Mouse (Mus musculus): ENCODE data around the gene Zbtb6. TPM values are rescaled to one million over a fixed set of nuclear protein-coding genes. Genes with fewer than 3 reads are reported as not detected.

Gene Zbtb6
- polyA plus RNA-seq, 1 experiment: 2.2 TPM

DNA sequence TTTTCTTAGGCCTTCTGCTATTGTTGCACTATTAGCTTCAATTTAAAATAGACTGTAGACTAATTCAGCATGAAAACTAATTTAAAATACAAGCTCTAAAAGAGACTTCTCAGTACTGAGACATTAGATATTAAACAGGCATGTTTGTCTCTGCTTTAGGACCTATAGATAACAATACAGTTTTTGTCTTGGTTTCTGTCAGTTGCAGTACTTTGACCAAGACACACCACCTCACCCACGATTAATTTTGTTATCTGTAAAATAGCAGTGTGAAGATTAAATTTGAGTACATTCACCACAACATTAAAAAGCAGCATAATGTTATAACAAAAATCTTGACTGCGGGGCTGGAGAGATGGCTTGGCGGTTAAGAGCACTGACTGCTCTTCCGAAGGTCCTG is 23.3 kb upstream of the Zbtb6 start:
- no peak for TF ChIP-seq POLR2A (IDR thresholded peaks at IDR 0.05; ENCODE audit: control insufficient read depth, low read depth, low read length)
- TF ChIP-seq CTCF (IDR thresholded peaks at IDR 0.05; ENCODE audit: control insufficient read depth, insufficient read depth, insufficient replicate concordance, low read depth, low read length): no peak
- H3K27ac ChIP-seq (ENCODE audit: control insufficient read depth, insufficient read depth, low read depth, low read length): no peak overlapping the region
- H3K4me1 ChIP-seq (ENCODE audit: control insufficient read depth, insufficient read depth, low read length): no peaks in the 10 kb centered on the region
- no peaks in the 10 kb centered on the region for H3K36me3 ChIP-seq (ENCODE audit: control insufficient read depth, insufficient read depth, low read length)
- no peak overlapping the region for H3K4me3 ChIP-seq (ENCODE audit: control insufficient read depth, low read depth, low read length)
- no peaks in the 10 kb centered on the region for H3K27me3 ChIP-seq (ENCODE audit: control insufficient read depth, insufficient read depth, low read length)

DNA sequence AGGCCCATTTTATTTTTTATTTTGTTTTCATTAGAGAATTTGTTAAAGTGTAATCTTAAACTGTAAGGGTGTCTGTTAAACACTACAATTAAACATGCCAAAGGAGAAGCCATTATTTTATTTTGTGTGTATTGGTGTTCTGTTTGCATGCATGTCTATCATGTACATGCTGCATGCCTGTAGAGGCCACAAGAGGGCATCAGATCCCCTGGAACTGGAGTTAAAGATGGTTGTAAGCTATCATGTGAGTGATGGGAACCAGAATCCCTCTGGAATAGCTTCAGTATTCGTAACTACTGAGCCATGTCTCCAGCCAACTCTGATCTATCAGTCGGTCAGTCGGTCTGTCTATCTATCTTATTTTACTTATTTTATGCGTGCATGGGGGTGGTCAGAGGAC is 17.7 kb upstream of the Zbtb6 start:
- TF ChIP-seq POLR2A (IDR thresholded peaks at IDR 0.05; ENCODE audit: control insufficient read depth, low read depth, low read length): no peak
- TF ChIP-seq CTCF (IDR thresholded peaks at IDR 0.05; ENCODE audit: control insufficient read depth, insufficient read depth, insufficient replicate concordance, low read depth, low read length): no peak
- Histone ChIP-seq H3K4me3 (ENCODE audit: control insufficient read depth, low read depth, low read length) (no peak overlapping the region), H3K4me1 (ENCODE audit: control insufficient read depth, insufficient read depth, low read length) (no peaks in the 10 kb centered on the region), H3K27ac (ENCODE audit: control insufficient read depth, insufficient read depth, low read depth, low read length) (no peak overlapping the region), H3K36me3 (ENCODE audit: control insufficient read depth, insufficient read depth, low read length) (no peaks in the 10 kb centered on the region), H3K27me3 (ENCODE audit: control insufficient read depth, insufficient read depth, low read length) (no peaks in the 10 kb centered on the region)

DNA sequence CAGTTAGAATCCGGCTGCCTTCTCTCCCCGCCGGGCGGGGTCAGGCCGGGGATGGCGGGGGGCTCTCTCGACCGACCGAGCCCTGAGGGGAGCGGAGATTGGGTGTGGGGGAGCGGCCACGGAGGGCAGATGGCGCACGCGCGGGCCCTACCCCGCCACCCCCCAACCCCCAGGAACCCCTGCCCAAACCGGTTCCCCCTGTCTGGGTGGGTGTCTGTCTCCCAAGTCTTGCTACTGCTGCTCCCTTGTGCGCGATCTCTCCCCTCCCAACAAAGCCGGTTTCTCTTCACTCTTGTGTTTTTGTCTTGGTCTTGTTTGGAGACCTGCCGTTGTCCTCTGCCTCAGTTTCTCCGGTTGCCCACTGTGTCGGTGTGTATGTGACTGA is 9.4 kb upstream of the Zbtb6 start:
- TF ChIP-seq CTCF (IDR thresholded peaks at IDR 0.05; ENCODE audit: control insufficient read depth, insufficient read depth, insufficient replicate concordance, low read depth, low read length) (no peak), POLR2A (IDR thresholded peaks at IDR 0.05; ENCODE audit: control insufficient read depth, low read depth, low read length) (no peak; the same call in 1 of the 2 replicates)
- H3K27me3 ChIP-seq (ENCODE audit: control insufficient read depth, insufficient read depth, low read length): no peaks in the 10 kb centered on the region
- H3K4me3 ChIP-seq (ENCODE audit: control insufficient read depth, low read depth, low read length): peak overlapping the region; percentile 95
- peaks cover 4% of the 10 kb centered on the region for H3K4me1 ChIP-seq (ENCODE audit: control insufficient read depth, insufficient read depth, low read length)
- no peaks in the 10 kb centered on the region for H3K36me3 ChIP-seq (ENCODE audit: control insufficient read depth, insufficient read depth, low read length)
- peak overlapping the region; percentile 88 for H3K27ac ChIP-seq (ENCODE audit: control insufficient read depth, insufficient read depth, low read depth, low read length)

DNA sequence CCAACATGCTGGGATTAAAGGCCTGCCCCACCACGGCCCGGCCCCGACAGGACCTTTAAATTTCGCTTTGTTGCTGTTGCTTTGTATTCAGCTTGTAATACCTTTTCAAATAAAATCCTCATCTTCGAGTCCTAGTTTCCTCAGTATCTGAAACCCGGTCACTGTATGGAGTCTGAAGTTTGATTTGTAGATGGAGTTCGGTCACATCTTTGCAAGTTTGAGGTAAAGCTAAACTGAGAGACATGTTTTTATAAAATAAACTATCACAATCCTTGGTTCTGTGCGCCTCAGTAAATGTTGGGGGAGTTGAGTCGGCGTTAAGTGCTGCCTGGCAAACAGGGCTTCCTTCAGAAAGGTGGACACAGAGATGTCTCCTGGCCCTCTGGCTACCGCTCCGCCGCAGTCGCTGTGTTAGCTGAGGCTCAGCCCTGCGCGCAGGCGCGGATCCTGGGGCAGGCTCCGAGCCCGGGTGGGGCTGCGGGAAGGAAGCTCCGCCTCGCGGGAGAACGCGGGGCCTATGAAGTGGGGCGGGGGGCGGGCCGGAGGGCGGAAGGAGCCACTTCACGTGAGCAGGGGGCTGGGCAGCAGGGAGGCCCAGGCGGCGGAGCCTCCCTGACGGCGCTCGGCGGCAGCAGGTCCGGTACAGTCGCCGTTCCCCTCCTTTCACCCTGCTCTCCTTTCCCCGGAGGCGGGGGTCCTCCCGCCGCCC is 8.8 kb upstream of the Zbtb6 start:
- Histone ChIP-seq H3K36me3 (ENCODE audit: control insufficient read depth, insufficient read depth, low read length) (no peaks in the 10 kb centered on the region), H3K27me3 (ENCODE audit: control insufficient read depth, insufficient read depth, low read length) (no peaks in the 10 kb centered on the region), H3K27ac (ENCODE audit: control insufficient read depth, insufficient read depth, low read depth, low read length) (peak overlapping the region; percentile 88), H3K4me1 (ENCODE audit: control insufficient read depth, insufficient read depth, low read length) (peaks cover 4% of the 10 kb centered on the region), H3K4me3 (ENCODE audit: control insufficient read depth, low read depth, low read length) (peak overlapping the region; percentile 95)
- TF ChIP-seq POLR2A (IDR thresholded peaks at IDR 0.05; ENCODE audit: control insufficient read depth, low read depth, low read length) (peak; percentile 92), CTCF (IDR thresholded peaks at IDR 0.05; ENCODE audit: control insufficient read depth, insufficient read depth, insufficient replicate concordance, low read depth, low read length) (no peak)

DNA sequence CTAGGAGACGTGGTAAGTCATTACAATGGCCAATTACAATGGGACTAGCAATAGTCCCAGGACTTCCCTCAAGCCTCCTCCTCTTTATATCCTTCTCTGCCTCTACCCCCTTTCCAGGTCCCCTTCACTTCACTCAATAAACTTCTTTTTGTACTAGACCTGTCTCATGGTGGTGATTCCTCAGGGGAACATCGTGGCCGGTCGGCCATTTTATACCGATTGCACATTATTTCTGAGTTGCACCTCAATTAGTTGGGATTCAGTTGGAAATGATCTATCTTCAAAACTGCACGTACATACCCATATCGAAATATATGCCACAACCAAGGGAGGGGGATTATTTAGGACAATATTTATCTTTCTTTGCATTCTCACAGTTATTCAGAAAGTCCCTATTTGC is 11.4 kb downstream of the Zbtb6 start:
- Histone ChIP-seq H3K36me3 (ENCODE audit: control insufficient read depth, insufficient read depth, low read length) (no peaks in the 10 kb centered on the region), H3K4me1 (ENCODE audit: control insufficient read depth, insufficient read depth, low read length) (no peaks in the 10 kb centered on the region), H3K27me3 (ENCODE audit: control insufficient read depth, insufficient read depth, low read length) (no peaks in the 10 kb centered on the region), H3K4me3 (ENCODE audit: control insufficient read depth, low read depth, low read length) (peak overlapping the region; percentile 65; the same call in 1 of the 2 replicates), H3K27ac (ENCODE audit: control insufficient read depth, insufficient read depth, low read depth, low read length) (peak overlapping the region; percentile 56)
- TF ChIP-seq POLR2A (IDR thresholded peaks at IDR 0.05; ENCODE audit: control insufficient read depth, low read depth, low read length): no peak
- TF ChIP-seq CTCF (IDR thresholded peaks at IDR 0.05; ENCODE audit: control insufficient read depth, insufficient read depth, insufficient replicate concordance, low read depth, low read length): no peak

DNA sequence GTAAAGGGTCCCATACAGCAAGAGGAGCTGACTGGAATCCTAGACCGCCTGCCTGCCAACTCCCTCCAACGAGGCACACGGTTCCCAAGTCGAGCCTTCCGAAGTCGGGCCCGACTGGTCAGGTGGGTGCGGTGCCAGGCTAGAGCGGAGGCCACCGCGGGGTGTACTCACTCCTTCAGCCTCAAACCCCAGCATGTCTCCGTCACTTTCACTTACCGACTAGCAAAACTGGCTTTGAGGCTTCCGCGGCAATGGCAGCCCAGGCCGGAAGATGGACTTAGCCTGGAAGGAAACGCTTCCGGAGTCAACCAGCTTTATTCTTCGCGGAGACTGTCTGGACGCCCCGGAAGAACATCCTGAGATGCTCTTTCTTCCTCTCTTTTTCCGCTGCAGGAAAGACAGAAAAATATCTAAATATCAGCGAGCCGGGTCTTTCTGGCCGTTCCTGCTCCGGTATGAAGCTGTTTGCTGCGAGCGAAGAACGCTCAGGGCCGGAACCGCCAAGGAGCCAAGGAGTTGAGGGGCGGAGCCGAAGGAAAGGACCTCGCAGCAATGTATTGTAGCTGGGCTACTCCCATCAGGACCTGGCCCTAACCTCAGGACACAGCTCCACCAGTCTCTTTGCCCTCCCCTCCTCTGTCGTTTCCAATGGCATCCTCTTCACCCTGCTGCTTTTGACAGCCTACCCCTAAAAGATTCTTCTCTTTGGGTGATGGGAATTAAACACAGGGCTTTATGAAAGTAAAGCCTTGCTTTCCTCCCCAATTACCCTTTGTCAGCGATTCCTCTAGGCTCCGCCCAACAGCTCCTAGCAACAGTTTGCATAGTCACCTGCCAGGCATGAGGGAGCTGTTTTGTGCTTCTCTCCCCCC is 12.1 kb downstream of the Zbtb6 start:
- Histone ChIP-seq H3K27ac (ENCODE audit: control insufficient read depth, insufficient read depth, low read depth, low read length) (peak overlapping the region; percentile 100), H3K4me3 (ENCODE audit: control insufficient read depth, low read depth, low read length) (peak overlapping the region; percentile 100), H3K27me3 (ENCODE audit: control insufficient read depth, insufficient read depth, low read length) (no peaks in the 10 kb centered on the region), H3K36me3 (ENCODE audit: control insufficient read depth, insufficient read depth, low read length) (no peaks in the 10 kb centered on the region), H3K4me1 (ENCODE audit: control insufficient read depth, insufficient read depth, low read length) (no peaks in the 10 kb centered on the region)
- TF ChIP-seq CTCF (IDR thresholded peaks at IDR 0.05; ENCODE audit: control insufficient read depth, insufficient read depth, insufficient replicate concordance, low read depth, low read length): no peak
- peak; percentile 73 for TF ChIP-seq POLR2A (IDR thresholded peaks at IDR 0.05; ENCODE audit: control insufficient read depth, low read depth, low read length)

DNA sequence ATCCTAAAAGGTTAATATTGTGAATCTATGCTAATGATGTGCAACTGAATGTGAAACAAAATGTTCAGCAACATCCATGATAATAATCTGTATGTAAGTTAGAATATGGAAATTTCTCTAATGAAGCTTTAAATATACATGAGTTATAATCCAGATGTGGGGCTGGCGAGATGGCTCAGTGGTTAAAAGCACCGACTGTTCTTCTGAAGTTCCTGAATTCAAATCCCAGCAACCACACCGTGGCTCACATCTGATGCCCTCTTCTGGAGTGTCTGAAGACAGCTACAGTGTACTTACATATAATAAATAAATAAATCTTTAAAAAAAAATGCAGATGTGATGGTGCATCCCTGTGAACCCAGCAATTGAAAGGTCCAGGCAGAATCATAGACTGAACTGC is 19.3 kb downstream of the Zbtb6 start:
- Histone ChIP-seq H3K27ac (ENCODE audit: control insufficient read depth, insufficient read depth, low read depth, low read length) (no peak overlapping the region), H3K27me3 (ENCODE audit: control insufficient read depth, insufficient read depth, low read length) (no peaks in the 10 kb centered on the region), H3K4me1 (ENCODE audit: control insufficient read depth, insufficient read depth, low read length) (no peaks in the 10 kb centered on the region), H3K4me3 (ENCODE audit: control insufficient read depth, low read depth, low read length) (peak overlapping the region; percentile 23; the same call in 1 of the 2 replicates), H3K36me3 (ENCODE audit: control insufficient read depth, insufficient read depth, low read length) (no peaks in the 10 kb centered on the region)
- no peak for TF ChIP-seq POLR2A (IDR thresholded peaks at IDR 0.05; ENCODE audit: control insufficient read depth, low read depth, low read length)
- TF ChIP-seq CTCF (IDR thresholded peaks at IDR 0.05; ENCODE audit: control insufficient read depth, insufficient read depth, insufficient replicate concordance, low read depth, low read length): no peak

Measured in testis, adult 2 months (tissue).